Mouse (Mus musculus) bone marrow, adult 2 months (tissue): ENCODE results near the gene Pax8. TPM values are rescaled to one million over a fixed set of nuclear protein-coding genes. Genes with fewer than 3 reads are reported as not detected.
A peak's percentile ranks its signal among the peaks of the same experiment; 100 is the strongest.

Experiments used
- H3K27ac ChIP-seq: fragments of 200-500 bp; 2 replicates; pipeline ENCODE4 v1.5.1; 2012; ENCODE audit warnings: low read depth, mild to moderate bottlenecking, control low read depth, inconsistent platforms, low read length; ENCODE audit not compliant: control insufficient read depth, poor library complexity, insufficient read depth
- H3K4me1 ChIP-seq: fragments of 200-500 bp; 2 replicates; pipeline ENCODE4 v1.6.1; 2011; ENCODE audit warnings: low read length; ENCODE audit not compliant: control insufficient read depth, insufficient read depth
- H3K4me3 ChIP-seq: fragments of 200-500 bp; replicated peaks from 2 replicates; pipeline ENCODE3; 2011; ENCODE audit warnings: mild to moderate bottlenecking, low read depth, low read length, control low read depth; ENCODE audit not compliant: control insufficient read depth
- CTCF ChIP-seq: fragments of 200-500 bp; IDR thresholded peaks from 2 replicates; pipeline ENCODE4 v1.5.1; 2011; ENCODE audit warnings: low read length, control low read depth; ENCODE audit not compliant: control insufficient read depth, insufficient read depth
- POLR2A ChIP-seq: fragments of 200-500 bp; IDR thresholded peaks from 2 replicates; pipeline ENCODE4 v1.6.1; 2011; ENCODE audit warnings: low read depth, mild to moderate bottlenecking, control low read depth, low read length, borderline replicate concordance; ENCODE audit not compliant: control insufficient read depth
- WGBS: fragments of 180-500 bp; shearing (Covaris S2); methylation state at CpG from one replicate; pipeline ENCODE4 v1.1.7; 2018; 5-methylcytosine and 5-hydroxymethylcytosine counted together
- polyA plus RNA-seq: library from polyadenylated mRNA; stranded (reverse); fragments of >200 nt; gene quantifications from 2 replicates; pipeline ENCODE4 v1.2.4, GENCODE M21; 2011; ENCODE audit warnings: low replicate concordance; ENCODE audit not compliant: missing spikeins, insufficient read depth, insufficient read length

The Pax8 gene
- polyA plus RNA-seq, 1 experiment = 1.6 TPM

- TF ChIP-seq CTCF = no peak
- no peak for TF ChIP-seq POLR2A
- 83% methylated on average over 2 of the region's 2 CpGs for WGBS
- Histone ChIP-seq H3K27ac (no peak overlapping the region), H3K4me1 (peaks cover 1% of the 10 kb centered on the region; the same call in 1 of the 2 replicates), H3K4me3 (no peak overlapping the region)
Observed at GRCm38 (mm10) chr2:24393251-24393650, 82.1 kb downstream of the Pax8 start.

- H3K4me3 ChIP-seq = peak overlapping the region; percentile 79
- H3K4me1 ChIP-seq = peaks cover 16% of the 10 kb centered on the region
- WGBS = 19% methylated on average over 4 of the region's 4 CpGs
- TF ChIP-seq CTCF (no peak), POLR2A (no peak)
- no peak overlapping the region for H3K27ac ChIP-seq
Observed at GRCm38 (mm10) chr2:24387361-24388283, 87.8 kb downstream of the Pax8 start.

- peak overlapping the region; percentile 94 for H3K27ac ChIP-seq
- H3K4me1 ChIP-seq = peaks cover 18% of the 10 kb centered on the region
- TF ChIP-seq POLR2A (no peak), CTCF (no peak)
- H3K4me3 ChIP-seq = peak overlapping the region; percentile 79
- WGBS = 0% methylated on average over 2 of the region's 2 CpGs
Observed at GRCm38 (mm10) chr2:24386964-24387320, 88.5 kb downstream of the Pax8 start.

GRCm38 (mm10) chr2:24386158-24386963 is 89.0 kb downstream of the Pax8 start:
- peaks cover 18% of the 10 kb centered on the region for H3K4me1 ChIP-seq
- TF ChIP-seq POLR2A (peak; percentile 48; the same call in 1 of the 2 replicates), CTCF (no peak)
- H3K4me3 ChIP-seq = peak overlapping the region; percentile 79
- WGBS = 2% methylated on average over 21 of the region's 21 CpGs
- H3K27ac ChIP-seq = peak overlapping the region; percentile 94

GRCm38 (mm10) chr2:24385111-24385961 is 90.1 kb downstream of the Pax8 start:
- peaks cover 18% of the 10 kb centered on the region for H3K4me1 ChIP-seq
- no peak for TF ChIP-seq POLR2A
- no peak for TF ChIP-seq CTCF
- WGBS = 12% methylated on average over 14 of the region's 14 CpGs

GRCm38 (mm10) chr2:24384393-24384792 is 91.0 kb downstream of the Pax8 start:
- TF ChIP-seq POLR2A (no peak), CTCF (no peak)
- Histone ChIP-seq H3K4me3 (no peak overlapping the region), H3K27ac (peak overlapping the region; percentile 92; the same call in 1 of the 2 replicates), H3K4me1 (peaks cover 18% of the 10 kb centered on the region)

More at GRCm38 (mm10) chr2:24385111-24385961, 90.1 kb downstream of the Pax8 start:
- Histone ChIP-seq H3K27ac (peak overlapping the region; percentile 92), H3K4me3 (peak overlapping the region; percentile 67)

- Histone ChIP-seq H3K4me1 (peaks cover 18% of the 10 kb centered on the region), H3K4me3 (no peak overlapping the region), H3K27ac (peak overlapping the region; percentile 20)
- TF ChIP-seq CTCF (no peak), POLR2A (no peak)
- 30% methylated on average over 3 of the region's 3 CpGs for WGBS
Observed at GRCm38 (mm10) chr2:24383636-24384035, 91.8 kb downstream of the Pax8 start.
